Mouse (Mus musculus): ENCODE measurements around the gene Ccdc194. TPM values are rescaled to one million over a fixed set of nuclear protein-coding genes. Genes with fewer than 3 reads are reported as not detected.

Ccdc194 gene
- total RNA-seq (2014; fragmentation: Nextera tagmentation) (not detected in 2 replicates), total RNA-seq (2017) (not detected in 2 replicates)

DNA sequence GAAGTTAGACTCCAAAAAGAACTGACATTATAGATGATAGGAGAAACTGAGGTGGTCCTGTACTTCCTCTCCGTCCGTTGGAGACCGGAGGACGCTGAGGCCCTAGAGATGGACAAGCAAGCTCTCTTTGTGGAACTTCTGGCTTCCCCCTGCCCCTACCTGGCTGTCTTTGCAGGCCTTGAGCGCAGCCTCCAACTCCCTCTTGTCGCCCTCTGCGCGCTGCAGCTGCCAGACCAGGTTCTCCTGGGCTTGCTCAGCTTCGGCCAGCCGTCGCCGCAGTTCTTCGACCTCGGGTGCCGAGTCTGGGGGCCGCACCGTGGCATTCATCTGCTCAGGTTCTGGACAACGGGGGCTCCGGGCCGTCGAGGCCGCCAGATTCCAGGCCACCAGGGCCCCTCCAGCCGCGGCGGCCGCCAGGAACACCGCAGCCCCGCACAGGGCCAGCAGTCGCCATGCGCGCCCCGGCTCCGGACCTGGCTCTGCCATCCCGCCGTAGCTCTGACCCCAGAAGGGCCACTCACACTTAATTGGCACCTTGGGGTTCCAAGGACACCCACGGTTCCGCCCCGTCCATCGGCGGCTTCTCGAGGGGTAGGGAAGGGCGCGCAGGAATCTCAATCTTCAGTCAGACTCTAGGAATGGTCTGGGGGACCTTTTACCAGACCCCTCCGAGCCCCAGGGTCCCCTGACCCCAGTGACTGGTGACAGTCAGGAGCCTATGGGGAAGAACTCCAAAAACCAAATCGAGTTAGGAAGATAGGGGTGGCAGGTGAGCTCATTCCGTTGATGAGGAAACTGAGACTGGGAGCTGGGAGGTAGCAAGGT is at the start of gene Ccdc194:
TSS of gene Ccdc194 (minus strand) at position 486 of the 825 bp plus-strand sequence.
- no peak for ATAC-seq (replicated peaks; ENCODE audit: poor library complexity, severe bottlenecking)

- no peak for ATAC-seq (replicated peaks; ENCODE audit: poor library complexity, severe bottlenecking)
These were observed 49.5 kb upstream of the Ccdc194 start for GRCm38 (mm10) chr8:71575020-71575419.

DNA sequence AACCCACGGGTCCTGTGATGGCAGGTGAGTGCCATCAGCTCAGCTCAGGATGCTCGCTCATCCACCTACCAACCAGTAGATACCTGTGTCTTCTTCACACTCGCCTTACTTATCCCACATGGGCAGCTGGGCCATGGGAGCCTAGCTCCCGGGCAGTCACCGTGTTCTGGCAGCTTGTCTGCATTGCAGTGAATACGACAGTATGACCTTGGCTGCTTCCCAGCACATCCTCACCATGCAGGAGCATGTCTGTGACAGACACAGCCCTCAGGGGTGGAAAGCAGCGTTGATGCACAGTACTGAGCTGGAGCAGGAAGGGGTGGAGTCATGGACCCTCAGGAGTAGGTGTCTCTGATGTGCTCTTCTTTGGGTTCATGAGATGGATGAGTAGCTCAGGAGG is 48.9 kb upstream of the Ccdc194 start:
- ATAC-seq (replicated peaks; ENCODE audit: poor library complexity, severe bottlenecking) = no peak

- no peak for ATAC-seq (replicated peaks; ENCODE audit: poor library complexity, severe bottlenecking)
These were observed 47.5 kb upstream of the Ccdc194 start for GRCm38 (mm10) chr8:71572847-71573633.

DNA sequence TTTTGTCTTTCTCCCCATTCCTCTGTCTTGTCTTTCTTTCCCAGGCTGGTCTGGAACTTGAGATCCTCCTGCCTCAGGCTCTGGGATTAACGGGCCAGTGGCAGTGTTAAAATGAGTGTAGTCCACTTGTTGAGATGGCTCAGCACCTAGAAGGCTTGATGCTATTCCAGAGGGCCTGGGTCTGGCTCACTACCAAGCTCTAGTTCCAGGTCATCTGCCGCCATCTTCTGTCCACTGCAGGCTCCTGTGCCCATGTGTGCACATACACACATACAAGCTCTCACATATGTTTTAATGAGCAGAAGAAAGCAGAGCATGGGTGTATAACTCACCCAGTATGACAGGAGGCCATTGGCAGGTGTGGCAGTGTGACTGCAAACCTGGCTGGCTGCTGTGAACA is 46.6 kb upstream of the Ccdc194 start:
- no peak for ATAC-seq (replicated peaks; ENCODE audit: poor library complexity, severe bottlenecking)

- peak; percentile 82 for ATAC-seq (replicated peaks; ENCODE audit: poor library complexity, severe bottlenecking)
These were observed 44.9 kb upstream of the Ccdc194 start for GRCm38 (mm10) chr8:71570291-71570954.

- ATAC-seq (replicated peaks; ENCODE audit: poor library complexity, severe bottlenecking) = peak; percentile 47
These were observed 44.1 kb upstream of the Ccdc194 start for GRCm38 (mm10) chr8:71569366-71570290.

DNA sequence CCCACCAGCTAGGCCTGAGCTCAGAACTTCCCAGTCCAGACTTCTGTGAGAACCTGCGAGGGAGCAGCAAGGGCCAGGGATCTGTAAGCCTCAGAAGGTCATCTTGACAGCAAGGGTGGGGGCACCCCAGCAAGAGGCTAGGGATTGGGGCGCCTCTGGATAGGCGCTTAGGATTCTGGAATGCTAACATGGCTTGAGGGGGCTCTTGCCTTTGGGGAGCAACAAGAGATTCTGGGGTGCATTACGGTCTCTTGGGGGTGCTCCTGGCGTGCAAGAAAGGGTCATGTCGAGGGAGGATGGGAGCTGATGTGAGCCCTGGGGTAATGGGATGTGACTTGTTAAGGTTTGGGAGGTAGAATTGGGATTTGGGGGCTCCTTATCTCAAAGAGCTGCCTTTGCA is 43.4 kb upstream of the Ccdc194 start:
- no peak for ATAC-seq (replicated peaks; ENCODE audit: poor library complexity, severe bottlenecking)

DNA sequence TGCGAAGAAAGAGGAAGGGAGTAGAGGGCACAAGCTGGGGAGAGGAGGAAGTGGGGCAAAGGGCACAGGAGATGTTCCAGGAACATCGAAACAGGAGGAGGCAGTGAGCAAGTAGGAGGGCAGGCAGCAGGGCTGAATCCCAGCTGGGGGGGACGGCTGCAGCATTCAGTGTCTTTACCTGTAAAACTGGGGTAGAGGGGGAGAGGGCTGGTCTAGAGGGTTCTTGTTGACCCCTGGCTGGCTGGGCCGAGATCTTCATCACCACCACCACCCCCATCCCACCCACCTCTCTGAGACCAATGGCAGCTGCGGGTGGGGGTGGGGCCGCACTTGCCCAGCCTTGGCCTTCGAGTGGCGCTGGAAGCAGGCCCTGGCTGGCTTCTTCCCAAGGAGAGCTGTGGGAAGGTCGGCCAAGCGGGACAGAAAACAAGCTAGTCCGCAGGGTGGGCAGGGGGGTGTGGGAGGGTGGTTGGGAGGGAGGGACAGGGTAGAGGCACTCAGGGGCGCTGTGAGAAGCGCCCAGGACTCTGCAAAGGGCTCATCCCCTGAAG is 43.0 kb upstream of the Ccdc194 start, which contains the start of gene Slc27a1:
TSS of gene Slc27a1 (plus strand) at position 496 of the 551 bp plus-strand sequence.
- ATAC-seq (replicated peaks; ENCODE audit: poor library complexity, severe bottlenecking) = peak; percentile 52

DNA sequence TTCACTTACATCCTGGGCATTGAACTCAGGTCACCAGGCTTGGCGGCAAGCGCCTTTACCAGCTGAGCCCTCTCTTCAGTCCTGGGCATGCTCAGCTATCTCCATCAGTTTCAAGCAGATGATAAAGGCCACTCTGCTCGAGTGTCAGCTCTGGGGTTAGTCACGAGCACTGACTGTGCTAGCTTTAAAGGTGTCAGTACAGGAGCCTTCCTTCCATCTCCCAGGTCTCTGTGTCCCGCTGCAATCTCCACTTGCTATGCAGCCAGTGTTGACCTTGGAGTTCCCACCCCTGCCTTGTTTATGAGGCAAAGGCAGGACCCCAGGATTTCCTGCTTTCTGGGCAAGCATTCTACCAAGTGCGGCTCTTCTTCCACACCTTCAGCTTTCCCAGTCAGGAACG is 42.1 kb upstream of the Ccdc194 start:
- no peak for ATAC-seq (replicated peaks; ENCODE audit: poor library complexity, severe bottlenecking)

- ATAC-seq (replicated peaks; ENCODE audit: poor library complexity, severe bottlenecking) = no peak
These were observed 41.0 kb upstream of the Ccdc194 start, which contains the start of gene Nxnl1 for GRCm38 (mm10) chr8:71566501-71566900. TSS of gene Nxnl1 (minus strand) at chr8:71566601.

DNA sequence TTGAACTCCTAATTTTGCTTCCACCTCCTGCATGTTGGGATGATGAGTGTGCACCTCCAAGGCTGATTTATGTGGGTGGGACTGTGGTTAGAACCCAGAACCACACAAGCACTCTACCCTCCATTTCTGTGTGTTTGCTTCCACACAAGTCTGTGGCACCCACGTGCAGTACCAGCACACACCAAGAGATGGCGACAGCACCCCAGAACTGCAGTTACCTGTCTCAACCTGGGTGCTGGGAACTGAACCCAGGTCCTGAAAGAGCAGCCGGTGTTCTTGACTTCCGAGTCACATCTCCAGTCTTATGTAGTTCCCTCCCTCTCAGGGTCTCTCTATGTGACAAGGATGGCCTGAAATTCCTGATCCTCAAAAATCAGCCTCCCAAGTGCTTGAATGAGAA is 38.5 kb upstream of the Ccdc194 start:
- no peak for ATAC-seq (replicated peaks; ENCODE audit: poor library complexity, severe bottlenecking)

DNA sequence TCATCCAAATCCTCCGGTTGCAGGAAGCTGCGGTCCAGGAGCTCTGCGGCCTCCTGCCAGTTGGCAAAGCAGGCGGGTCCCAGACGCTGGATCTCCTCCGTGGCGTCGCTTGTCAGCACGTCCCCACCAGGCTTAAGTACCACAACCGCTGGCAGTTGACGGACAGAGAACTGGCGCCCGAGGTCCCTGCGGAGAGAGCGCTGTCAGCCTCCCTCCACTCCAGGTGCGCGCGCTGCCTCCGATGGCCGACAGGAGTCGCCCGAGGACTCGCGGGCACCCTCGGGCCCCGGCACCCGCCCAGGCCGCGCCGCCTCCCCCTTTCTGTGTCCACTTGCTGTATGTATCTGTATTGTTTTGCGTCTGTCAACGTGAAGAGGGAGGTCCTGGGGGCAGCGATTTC is 37.2 kb upstream of the Ccdc194 start:
- peak; percentile 70 for ATAC-seq (replicated peaks; ENCODE audit: poor library complexity, severe bottlenecking)

- peak; percentile 54 for ATAC-seq (replicated peaks; ENCODE audit: poor library complexity, severe bottlenecking)
These were observed 35.9 kb upstream of the Ccdc194 start for GRCm38 (mm10) chr8:71561401-71561800.

DNA sequence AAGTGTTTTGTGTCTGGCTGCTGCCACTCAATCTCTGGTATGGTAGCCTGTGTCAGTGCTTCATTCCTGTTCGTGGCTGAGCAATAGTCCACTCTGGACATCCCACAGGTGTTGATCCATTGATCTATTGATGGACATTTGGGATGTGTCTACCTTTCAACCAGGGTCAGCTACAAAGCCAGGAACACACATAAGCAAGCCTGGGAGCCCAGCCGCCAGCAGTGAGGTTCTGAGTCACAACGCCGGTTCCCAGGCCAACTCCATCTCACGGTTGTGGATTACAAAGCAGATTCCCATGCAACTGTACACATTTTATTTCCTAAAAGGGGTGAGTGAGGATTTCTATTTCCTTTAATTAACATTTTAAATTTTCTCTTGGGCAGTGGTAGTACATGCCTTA is 35.3 kb upstream of the Ccdc194 start:
- no peak for ATAC-seq (replicated peaks; ENCODE audit: poor library complexity, severe bottlenecking)

GRCm38 (mm10) chr8:71560071-71560470 is 34.6 kb upstream of the Ccdc194 start:
- no peak for ATAC-seq (replicated peaks; ENCODE audit: poor library complexity, severe bottlenecking)

DNA sequence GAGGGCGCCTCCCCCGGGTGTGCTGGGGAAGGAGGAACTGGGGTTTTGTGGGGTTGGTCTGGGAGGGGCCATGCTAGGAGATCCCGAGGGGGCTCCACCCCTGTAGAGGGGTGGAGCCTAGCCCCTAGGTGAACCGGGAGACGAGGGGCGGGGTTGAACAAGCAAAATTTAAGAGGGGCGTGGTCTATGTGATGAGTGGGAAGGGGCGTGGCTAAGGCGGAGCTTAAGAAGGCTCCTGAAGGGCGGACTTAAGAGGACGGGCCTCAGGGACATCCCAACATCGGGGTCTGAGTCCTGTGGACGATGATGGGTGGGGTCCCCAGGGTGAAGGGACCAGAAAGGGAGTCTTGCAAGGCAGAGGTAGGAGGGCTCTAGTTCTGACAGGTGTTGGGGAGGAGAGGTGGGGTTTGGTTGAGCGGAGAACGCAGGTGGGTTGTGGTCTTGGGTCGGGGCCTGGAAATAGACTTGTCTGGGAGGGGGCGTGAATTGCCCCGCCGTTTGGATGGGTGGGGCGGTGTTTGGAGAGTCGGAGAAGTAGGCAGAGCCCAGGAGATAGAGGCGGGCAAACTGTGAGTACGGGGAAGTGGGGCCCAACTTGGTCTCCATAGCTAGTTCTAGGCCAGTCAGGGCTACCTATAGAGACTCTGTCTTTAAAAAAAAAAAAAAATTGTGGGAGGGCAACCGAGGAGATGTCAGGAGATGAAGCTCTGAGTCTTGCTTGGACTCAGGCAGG is 33.6 kb upstream of the Ccdc194 start:
- peak; percentile 78 for ATAC-seq (replicated peaks; ENCODE audit: poor library complexity, severe bottlenecking)

- peak; percentile 22 for ATAC-seq (replicated peaks; ENCODE audit: poor library complexity, severe bottlenecking)
These were observed 32.8 kb upstream of the Ccdc194 start, which contains the start of gene Tmem221 for GRCm38 (mm10) chr8:71558071-71558957. TSS of gene Tmem221 (minus strand) at chr8:71558871.

Data from granulocyte monocyte progenitor cell, adult 5-6 weeks (primary cell).